Mouse (Mus musculus) hindbrain, embryonic 15.5 days (tissue): Measurements from ENCODE around the gene Lrrc27. TPM values are rescaled to one million over a fixed set of nuclear protein-coding genes. Genes with fewer than 3 reads are reported as not detected.

Experiments used
- ATAC-seq: fragments of 200-750 bp; cut with Nextera tagmentation; 2 replicates; pipeline ENCODE4 v1.8.0; 2017; ENCODE audit warnings: low read depth, moderate number of reproducible peaks, moderate TSS enrichment; ENCODE audit not compliant: low FRiP score
- H3K27ac ChIP-seq: fragments of 300-500 bp; sonication (generic); replicated peaks from 2 replicates; pipeline ENCODE4 v1.5.1; 2015; ENCODE audit warnings: mild to moderate bottlenecking, inconsistent platforms
- H3K27me3 ChIP-seq: fragments of 300-500 bp; sonication (generic); 2 replicates; pipeline ENCODE4 v1.6.1; 2015; ENCODE audit warnings: control low read depth, inconsistent platforms
- H3K36me3 ChIP-seq: fragments of 300-500 bp; sonication (generic); 2 replicates; pipeline ENCODE4 v1.6.1; 2015; ENCODE audit warnings: control low read depth, inconsistent platforms
- H3K4me1 ChIP-seq: fragments of 300-500 bp; sonication (generic); replicated peaks from 2 replicates; pipeline ENCODE4 v1.6.1; 2015; ENCODE audit warnings: control low read depth, inconsistent platforms
- H3K4me2 ChIP-seq: fragments of 300-500 bp; sonication (generic); 2 replicates; pipeline ENCODE4 v1.6.1; 2015; ENCODE audit warnings: moderate library complexity, mild to moderate bottlenecking, inconsistent platforms
- H3K4me3 ChIP-seq: fragments of 300-500 bp; sonication (generic); 2 replicates; pipeline ENCODE4 v1.5.1; 2015; ENCODE audit warnings: mild to moderate bottlenecking, inconsistent platforms
- H3K9ac ChIP-seq: fragments of 300-500 bp; sonication (generic); 2 replicates; pipeline ENCODE4 v1.6.1; 2015; ENCODE audit warnings: inconsistent platforms
- H3K9me3 ChIP-seq: fragments of 300-500 bp; sonication (generic); 2 replicates; pipeline ENCODE4 v1.6.1; 2016; ENCODE audit warnings: control low read depth, inconsistent platforms
- WGBS: fragments of 180-500 bp; shearing (Covaris S2); methylation state at CpG from one replicate; pipeline ENCODE4 v1.1.7; 2015; 5-methylcytosine and 5-hydroxymethylcytosine counted together
- polyA plus RNA-seq: library from polyadenylated mRNA; unstranded; fragments of >200 nt; fragmentation: Nextera tagmentation; extraction: Ambion mirVana; gene quantifications from 2 replicates; pipeline ENCODE4 v1.2.1, GENCODE M21; 2015

Gene Lrrc27
- polyA plus RNA-seq, 1 experiment from 2014 or later: 8.0 TPM

- Histone ChIP-seq H3K9ac (no peak overlapping the region), H3K4me1 (peaks cover 13% of the 10 kb centered on the region), H3K36me3 (no peaks in the 10 kb centered on the region), H3K27me3 (no peaks in the 10 kb centered on the region), H3K9me3 (no peaks in the 10 kb centered on the region), H3K27ac (no peak overlapping the region), H3K4me2 (no peak overlapping the region), H3K4me3 (no peak overlapping the region)
- ATAC-seq: no peak
- WGBS: 69% methylated on average over 1 of the region's 1 CpGs
Observed at GRCm38 (mm10) chr7:139215516-139215915, 2.7 kb downstream of the Lrrc27 start.

DNA sequence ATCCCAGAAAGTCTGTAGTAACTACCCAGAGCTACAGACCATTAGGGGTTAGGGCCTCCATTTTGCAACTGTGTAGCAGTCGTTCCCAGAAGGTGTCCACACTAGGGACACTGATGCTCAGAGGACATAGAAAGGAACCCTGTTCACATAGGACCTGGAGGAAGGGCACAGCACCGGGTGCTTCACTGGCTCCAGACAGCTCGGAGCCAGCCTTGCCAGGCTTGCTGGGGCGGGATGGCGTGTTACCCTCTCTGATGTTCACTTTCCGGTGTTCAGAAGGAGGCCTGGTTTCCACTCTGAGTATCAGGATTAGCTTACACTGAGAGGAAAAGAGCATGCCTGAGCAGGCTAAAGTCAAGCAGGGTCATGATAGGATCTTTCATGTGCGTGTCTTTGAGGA, 3.2 kb downstream of the Lrrc27 start:
- Histone ChIP-seq H3K9ac (no peak overlapping the region), H3K36me3 (no peaks in the 10 kb centered on the region)

DNA sequence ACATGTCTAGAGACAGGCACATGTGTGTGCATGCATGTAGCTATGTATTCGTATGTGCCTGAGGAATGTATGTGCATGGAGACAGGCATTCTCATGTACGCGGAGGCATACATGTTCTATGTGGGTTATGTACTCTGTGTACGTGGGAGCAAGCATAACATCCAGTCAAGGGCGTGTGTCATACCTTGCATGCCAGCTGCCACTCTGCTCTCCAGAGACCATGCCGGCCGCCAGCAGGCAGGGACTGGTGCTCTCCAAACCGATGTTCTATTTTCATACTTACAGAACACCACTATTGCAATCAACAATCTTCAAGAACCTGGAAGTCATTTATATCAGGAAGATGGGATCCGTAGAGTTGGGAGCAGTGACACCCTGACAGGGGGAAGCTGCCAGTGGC, 3.7 kb downstream of the Lrrc27 start:
- WGBS: 93% methylated on average over 9 of the region's 9 CpGs
- no peaks in the 10 kb centered on the region for H3K9me3 ChIP-seq
- ATAC-seq: no peak

More for the DNA sequence above, 3.2 kb downstream of the Lrrc27 start:
- Histone ChIP-seq H3K27ac (no peak overlapping the region), H3K4me3 (no peak overlapping the region), H3K27me3 (no peaks in the 10 kb centered on the region), H3K4me1 (peaks cover 13% of the 10 kb centered on the region), H3K9me3 (no peaks in the 10 kb centered on the region), H3K4me2 (no peak overlapping the region)
- no peak for ATAC-seq
- 93% methylated on average over 7 of the region's 7 CpGs for WGBS

GRCm38 (mm10) chr7:139217046-139217445, 4.3 kb downstream of the Lrrc27 start:
- H3K9ac ChIP-seq: no peak overlapping the region
- ATAC-seq: no peak
- WGBS: 83% methylated on average over 7 of the region's 7 CpGs

More for the DNA sequence above, 3.7 kb downstream of the Lrrc27 start:
- H3K4me2 ChIP-seq: no peak overlapping the region
- no peaks in the 10 kb centered on the region for H3K27me3 ChIP-seq
- no peaks in the 10 kb centered on the region for H3K36me3 ChIP-seq
- no peak overlapping the region for H3K4me3 ChIP-seq
- H3K4me1 ChIP-seq: peaks cover 13% of the 10 kb centered on the region
- no peak overlapping the region for H3K9ac ChIP-seq
- H3K27ac ChIP-seq: no peak overlapping the region

GRCm38 (mm10) chr7:139218641-139219415, 6.0 kb downstream of the Lrrc27 start:
- Histone ChIP-seq H3K9me3 (no peaks in the 10 kb centered on the region), H3K27me3 (no peaks in the 10 kb centered on the region), H3K4me3 (no peak overlapping the region), H3K9ac (no peak overlapping the region), H3K36me3 (no peaks in the 10 kb centered on the region), H3K4me2 (no peak overlapping the region), H3K4me1 (peaks cover 3% of the 10 kb centered on the region), H3K27ac (no peak overlapping the region)
- 66% methylated on average over 6 of the region's 6 CpGs for WGBS
- ATAC-seq: no peak

More at GRCm38 (mm10) chr7:139217046-139217445, 4.3 kb downstream of the Lrrc27 start:
- Histone ChIP-seq H3K36me3 (no peaks in the 10 kb centered on the region), H3K27ac (no peak overlapping the region), H3K27me3 (no peaks in the 10 kb centered on the region), H3K9me3 (no peaks in the 10 kb centered on the region), H3K4me3 (no peak overlapping the region), H3K4me1 (peaks cover 13% of the 10 kb centered on the region), H3K4me2 (no peak overlapping the region)

GRCm38 (mm10) chr7:139219486-139219885, 6.7 kb downstream of the Lrrc27 start:
- no peak for ATAC-seq
- H3K9me3 ChIP-seq: no peaks in the 10 kb centered on the region
- H3K9ac ChIP-seq: no peak overlapping the region
- H3K36me3 ChIP-seq: no peaks in the 10 kb centered on the region
- H3K4me1 ChIP-seq: no peaks in the 10 kb centered on the region; the same call in 1 of the 2 replicates
- 86% methylated on average over 5 of the region's 5 CpGs for WGBS
- H3K27ac ChIP-seq: no peak overlapping the region
- no peak overlapping the region for H3K4me3 ChIP-seq
- no peaks in the 10 kb centered on the region for H3K27me3 ChIP-seq
- H3K4me2 ChIP-seq: no peak overlapping the region

DNA sequence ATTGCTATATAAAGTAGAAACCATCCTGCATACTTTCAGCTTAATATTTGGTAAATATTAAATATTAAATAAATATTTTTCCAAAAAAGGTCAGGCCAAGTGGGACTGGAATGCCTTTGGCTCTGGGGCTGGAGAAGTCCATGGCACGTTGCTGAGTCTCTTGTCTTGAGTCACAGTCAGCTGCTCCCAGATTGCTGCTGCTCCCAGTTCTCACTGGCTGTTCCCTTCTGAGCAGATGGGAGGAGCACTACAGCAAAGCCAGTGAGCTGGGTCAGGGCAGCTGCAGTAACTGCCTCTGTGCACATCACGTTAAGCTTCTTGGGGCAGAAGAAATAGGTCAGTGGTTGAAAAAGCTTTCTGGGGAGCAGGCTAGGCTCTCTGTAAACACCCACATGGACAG, 7.5 kb downstream of the Lrrc27 start:
- H3K27me3 ChIP-seq: no peaks in the 10 kb centered on the region
- H3K4me2 ChIP-seq: no peak overlapping the region
- WGBS: 25% methylated on average over 2 of the region's 2 CpGs
- H3K4me1 ChIP-seq: no peaks in the 10 kb centered on the region; the same call in 1 of the 2 replicates
- no peaks in the 10 kb centered on the region for H3K9me3 ChIP-seq
- H3K27ac ChIP-seq: no peak overlapping the region
- H3K4me3 ChIP-seq: no peak overlapping the region
- H3K36me3 ChIP-seq: no peaks in the 10 kb centered on the region
- H3K9ac ChIP-seq: no peak overlapping the region
- ATAC-seq: no peak

DNA sequence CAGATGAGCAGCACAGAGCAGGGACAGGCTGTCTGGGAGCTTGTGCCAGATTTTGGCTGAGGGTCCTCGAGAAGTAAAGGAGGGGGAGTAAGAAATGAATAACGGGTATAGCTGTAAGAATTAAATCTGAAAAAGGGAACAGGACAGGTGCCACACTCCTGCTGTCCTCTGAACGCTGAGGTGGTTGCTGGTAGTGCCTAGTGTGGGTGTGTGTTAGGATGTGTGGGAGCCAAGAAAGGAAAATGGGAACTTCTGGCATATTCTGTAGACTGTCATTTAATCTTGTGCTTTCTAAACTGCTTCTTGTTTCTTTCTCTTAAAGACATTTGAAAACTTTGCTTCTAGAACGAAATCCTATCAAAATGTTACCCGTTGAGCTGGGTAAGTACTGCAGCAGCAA, 8.3 kb downstream of the Lrrc27 start:
- 88% methylated on average over 5 of the region's 5 CpGs for WGBS
- H3K27me3 ChIP-seq: no peaks in the 10 kb centered on the region

GRCm38 (mm10) chr7:139221856-139222255, 9.1 kb downstream of the Lrrc27 start:
- Histone ChIP-seq H3K9ac (no peak overlapping the region), H3K27ac (no peak overlapping the region), H3K4me2 (no peak overlapping the region), H3K9me3 (no peaks in the 10 kb centered on the region), H3K27me3 (no peaks in the 10 kb centered on the region), H3K4me3 (no peak overlapping the region), H3K4me1 (no peaks in the 10 kb centered on the region; the same call in 1 of the 2 replicates), H3K36me3 (no peaks in the 10 kb centered on the region)
- no peak for ATAC-seq
- 64% methylated on average over 2 of the region's 2 CpGs for WGBS

More for the DNA sequence above, 8.3 kb downstream of the Lrrc27 start:
- Histone ChIP-seq H3K4me2 (no peak overlapping the region), H3K4me3 (no peak overlapping the region), H3K4me1 (no peaks in the 10 kb centered on the region; the same call in 1 of the 2 replicates), H3K9me3 (no peaks in the 10 kb centered on the region), H3K9ac (no peak overlapping the region), H3K27ac (no peak overlapping the region), H3K36me3 (no peaks in the 10 kb centered on the region)
- no peak for ATAC-seq

- Histone ChIP-seq H3K36me3 (no peaks in the 10 kb centered on the region), H3K4me3 (no peak overlapping the region), H3K9me3 (no peaks in the 10 kb centered on the region), H3K27me3 (no peaks in the 10 kb centered on the region), H3K4me1 (no peaks in the 10 kb centered on the region; the same call in 1 of the 2 replicates), H3K4me2 (no peak overlapping the region), H3K9ac (no peak overlapping the region), H3K27ac (no peak overlapping the region)
- ATAC-seq: no peak
- 83% methylated on average over 4 of the region's 4 CpGs for WGBS
Observed at GRCm38 (mm10) chr7:139222341-139222740, 9.6 kb downstream of the Lrrc27 start.

- Histone ChIP-seq H3K4me1 (no peaks in the 10 kb centered on the region; the same call in 1 of the 2 replicates), H3K4me2 (no peak overlapping the region), H3K4me3 (no peak overlapping the region), H3K9ac (no peak overlapping the region), H3K27me3 (no peaks in the 10 kb centered on the region), H3K36me3 (no peaks in the 10 kb centered on the region), H3K9me3 (no peaks in the 10 kb centered on the region), H3K27ac (no peak overlapping the region)
- no peak for ATAC-seq
- WGBS: 93% methylated on average over 1 of the region's 1 CpGs
Observed at GRCm38 (mm10) chr7:139224070-139224469, 11.3 kb downstream of the Lrrc27 start.

GRCm38 (mm10) chr7:139224725-139225124, 11.9 kb downstream of the Lrrc27 start:
- Histone ChIP-seq H3K36me3 (no peaks in the 10 kb centered on the region), H3K4me3 (no peak overlapping the region), H3K27me3 (no peaks in the 10 kb centered on the region), H3K27ac (no peak overlapping the region), H3K9ac (no peak overlapping the region), H3K4me1 (no peaks in the 10 kb centered on the region), H3K9me3 (no peaks in the 10 kb centered on the region), H3K4me2 (no peak overlapping the region)
- no peak for ATAC-seq
- WGBS: 80% methylated on average over 8 of the region's 8 CpGs
